Mouse (Mus musculus) hematopoietic stem cell, adult 5-6 weeks (primary cell): ENCODE results near the gene Col13a1. TPM values are rescaled to one million over a fixed set of nuclear protein-coding genes. Genes with fewer than 3 reads are reported as not detected.

Source experiments
- ATAC-seq, 2 experiments: fragments of 125-278 bp in 1 of 2; replicated peaks in 1 of 2; 2 replicates each; pipeline ENCODE4 v1.8.0; 2016 to 2017; ENCODE audit warnings: inconsistent platforms in 2 of 2, mild to moderate bottlenecking in 2 of 2, moderate number of reproducible peaks in 2 of 2, low read depth in 1 of 2, moderate TSS enrichment in 1 of 2; ENCODE audit not compliant: low FRiP score in 2 of 2, poor library complexity in 2 of 2, severe bottlenecking in 2 of 2, insufficient read depth in 1 of 2, low TSS enrichment in 1 of 2
- total RNA-seq: library from RNA; stranded (forward); fragments of 172-1452, 232-1000 nt; gene quantifications from 2 replicates; pipeline ENCODE4 v1.2.3, GENCODE M21; 2017

The Col13a1 gene
- total RNA-seq, 1 experiment from 2014 or later: not detected

DNA sequence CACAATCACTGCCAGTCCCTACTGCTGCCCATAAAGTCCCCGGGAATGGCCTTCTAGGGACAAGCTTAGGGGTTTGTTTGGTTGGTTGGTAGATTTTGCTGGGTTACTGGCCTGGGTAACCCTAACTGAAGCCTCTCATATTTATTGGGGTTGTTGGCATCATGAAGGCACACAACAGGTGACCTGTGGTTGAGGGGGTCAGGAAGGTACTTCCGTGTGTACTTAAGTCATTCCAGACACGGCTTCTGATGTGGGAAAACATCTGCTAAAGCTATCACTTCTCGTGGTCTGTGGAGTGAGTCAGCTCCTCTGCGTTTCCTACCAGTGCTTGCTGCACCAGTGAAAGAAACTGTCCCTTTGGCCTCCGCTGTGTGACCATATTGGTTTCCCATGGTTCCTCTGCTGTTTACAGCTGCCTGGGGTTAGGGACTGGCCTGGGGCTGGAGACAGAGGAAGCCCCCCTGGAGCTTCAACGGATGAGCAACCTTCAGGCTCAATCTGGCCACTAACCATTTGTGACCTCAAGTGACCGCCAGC is 123.7 kb downstream of the Col13a1 start:
- ATAC-seq: peak; percentile 56 to 61

DNA sequence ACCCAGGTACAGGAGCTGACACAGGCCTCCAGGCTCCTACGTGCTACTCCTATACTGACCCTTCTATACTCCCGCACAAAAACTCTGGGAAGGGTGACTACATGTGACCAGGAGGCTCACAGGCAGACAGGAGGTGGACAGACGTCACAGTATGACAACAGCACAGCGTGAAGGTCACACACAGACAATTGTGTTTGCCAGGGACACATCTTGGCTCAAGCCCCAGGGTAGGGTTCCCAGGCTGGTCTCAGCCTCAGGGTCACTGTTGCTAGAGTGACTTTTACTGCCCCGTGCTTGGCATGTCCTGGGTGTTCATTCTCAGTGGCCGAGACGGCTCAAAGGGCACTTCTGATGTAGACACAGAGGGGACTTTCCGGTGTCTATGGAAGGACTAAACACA is 126.1 kb downstream of the Col13a1 start:
- ATAC-seq: no peak

DNA sequence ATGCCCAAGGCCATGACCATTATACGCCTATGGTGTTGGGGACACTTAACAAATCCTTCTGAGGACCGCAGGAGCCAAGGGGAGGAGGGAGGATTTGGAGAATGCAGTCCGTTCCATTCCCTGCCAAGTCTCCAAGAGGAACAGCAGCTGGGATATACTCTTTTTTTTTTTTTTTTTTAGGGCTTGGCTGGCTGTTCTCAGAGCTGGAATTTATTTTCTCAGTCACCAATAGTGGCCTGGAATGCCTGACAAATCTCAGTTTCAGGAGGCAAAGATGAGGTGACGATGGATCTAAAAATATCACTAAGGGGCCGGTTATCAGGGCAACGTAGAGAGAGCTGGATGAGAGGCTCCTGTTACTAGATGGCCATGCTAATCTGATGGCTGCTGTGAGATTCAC is 130.4 kb downstream of the Col13a1 start:
- ATAC-seq: no peak

DNA sequence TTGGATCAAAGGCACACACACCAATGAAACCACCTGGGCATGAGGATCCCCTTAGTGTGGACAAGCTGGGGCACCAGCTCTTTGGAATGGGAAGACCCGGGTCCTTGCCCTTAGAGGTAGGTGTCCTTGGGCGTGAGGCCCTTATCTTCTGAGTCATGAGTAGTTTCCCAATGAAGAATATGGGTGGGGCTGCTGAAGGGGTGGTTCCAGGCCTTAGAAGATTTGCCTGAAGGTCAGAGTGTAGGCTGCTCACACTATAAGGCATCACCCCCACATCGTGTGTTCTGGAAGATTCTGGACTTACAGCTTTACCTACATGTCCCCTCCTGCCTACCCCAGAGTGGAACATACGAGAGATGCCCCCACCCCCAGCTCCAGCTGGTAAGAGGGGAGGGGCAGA is 133.4 kb downstream of the Col13a1 start:
- no peak for ATAC-seq

DNA sequence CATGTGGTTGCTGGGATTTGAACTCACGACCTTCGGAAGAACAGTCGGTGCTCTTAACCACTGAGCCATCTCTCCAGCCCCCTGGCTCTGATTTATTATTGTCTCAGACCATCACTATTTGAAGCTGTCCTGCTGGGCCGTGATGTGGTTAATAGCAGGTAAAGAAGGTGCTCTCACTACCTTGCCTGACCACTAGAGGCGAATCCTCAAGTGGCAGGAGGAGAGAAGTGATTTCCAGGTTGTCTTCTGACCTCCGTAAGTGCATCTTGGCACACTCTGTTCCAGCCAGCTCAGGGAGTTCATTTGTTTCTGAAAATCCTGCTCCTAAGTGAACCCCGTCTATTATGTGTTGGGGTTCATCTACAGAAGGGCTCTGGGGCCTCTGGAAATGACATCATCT is 134.4 kb downstream of the Col13a1 start:
- no peak for ATAC-seq

DNA sequence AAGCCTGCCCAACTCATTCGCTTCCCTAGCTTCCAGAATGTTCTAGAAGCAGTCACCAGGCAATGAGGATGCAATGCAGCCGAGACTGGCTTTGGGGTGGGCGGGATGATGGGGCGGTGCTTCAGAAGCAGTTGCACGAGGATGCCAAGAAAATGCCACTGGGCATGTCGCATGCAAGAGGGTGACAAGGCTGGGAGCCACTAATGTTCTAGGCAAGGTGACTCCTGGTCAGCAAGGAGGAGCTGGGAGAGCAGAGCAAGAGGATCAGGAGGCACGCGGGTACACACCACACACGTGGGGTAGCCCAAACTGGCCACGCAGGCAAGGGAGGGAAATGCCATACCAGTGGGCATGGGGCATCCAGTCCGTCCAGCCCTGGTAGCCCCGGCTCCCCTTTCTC is 136.6 kb downstream of the Col13a1 start:
- ATAC-seq: no peak

DNA sequence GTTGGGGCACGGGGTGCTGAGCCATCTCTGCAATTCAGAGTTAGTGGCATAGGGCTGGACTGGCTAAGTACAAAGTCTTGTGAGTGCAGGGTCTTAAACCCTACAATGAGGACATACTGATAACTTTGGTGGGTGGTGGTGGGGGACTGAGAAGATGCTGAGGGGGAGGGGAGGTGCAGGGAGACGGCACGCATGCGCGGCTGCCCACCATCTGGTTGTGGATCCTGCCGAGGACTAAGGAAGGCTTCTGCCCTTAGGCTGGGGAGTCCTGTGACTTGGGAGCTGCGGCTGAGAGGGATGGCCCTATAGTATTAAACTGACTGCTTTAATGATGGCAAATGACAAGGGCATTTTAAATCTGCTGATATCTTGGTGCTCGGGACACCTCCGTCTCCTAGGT is 139.6 kb downstream of the Col13a1 start:
- no peak for ATAC-seq

DNA sequence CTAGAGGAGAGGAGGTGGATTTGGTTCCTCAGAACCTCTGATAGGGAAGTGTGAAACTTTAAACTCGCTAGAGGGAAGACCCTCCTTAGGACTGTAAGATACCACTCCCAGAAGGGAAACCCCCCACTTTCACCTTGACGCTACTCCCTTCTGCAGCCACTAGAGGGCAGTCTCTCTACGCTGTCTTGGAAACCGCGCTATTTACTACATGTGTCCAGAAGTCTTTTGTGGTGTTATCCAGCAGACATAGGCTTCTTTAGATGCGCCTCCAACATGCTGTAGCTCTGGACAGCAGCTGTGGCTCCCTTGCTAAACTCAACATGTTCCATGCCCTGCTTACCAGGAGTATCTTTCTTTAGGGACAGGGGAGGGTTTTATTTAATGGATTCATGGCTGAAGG is 140.1 kb downstream of the Col13a1 start:
- ATAC-seq: peak; percentile 68 to 76

DNA sequence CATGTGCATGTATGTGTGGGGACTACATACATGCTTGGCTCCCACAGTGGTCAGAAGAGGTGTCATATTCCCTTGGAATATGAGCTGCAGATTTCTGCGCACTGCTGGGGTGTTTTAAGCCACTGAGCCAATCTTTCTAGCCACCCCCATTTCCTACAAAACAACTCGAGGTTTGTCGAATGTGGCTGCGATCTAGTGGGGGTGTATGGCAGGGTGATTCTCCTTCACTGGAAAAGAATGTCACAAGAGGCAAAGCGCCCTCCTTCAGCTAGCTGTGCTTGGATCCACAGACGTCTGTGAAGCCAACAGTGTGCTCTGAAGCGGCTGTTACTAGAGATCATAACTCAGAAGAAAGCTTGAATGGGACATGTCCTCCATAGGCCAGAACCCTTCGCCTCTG is 141.6 kb downstream of the Col13a1 start:
- ATAC-seq: no peak

DNA sequence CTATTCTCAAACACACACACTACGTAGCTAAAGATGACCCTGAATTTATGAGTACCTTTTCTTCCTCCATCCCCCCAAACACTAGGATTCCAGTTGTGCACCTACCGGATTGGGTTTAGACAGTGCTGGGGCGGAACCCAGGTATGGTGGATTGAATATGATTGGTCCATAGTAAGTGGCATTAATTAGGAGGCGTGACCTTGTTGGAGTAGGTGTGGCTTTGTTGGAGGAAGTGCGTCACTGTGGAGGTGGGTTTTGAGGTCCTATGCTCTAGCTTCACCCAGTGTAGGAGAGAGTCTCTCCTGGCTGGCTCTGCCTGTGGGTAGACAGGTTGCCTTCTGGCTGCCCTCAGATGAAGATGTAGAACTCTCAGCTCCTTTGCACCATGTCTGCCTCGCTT is 144.6 kb downstream of the Col13a1 start:
- no peak for ATAC-seq

DNA sequence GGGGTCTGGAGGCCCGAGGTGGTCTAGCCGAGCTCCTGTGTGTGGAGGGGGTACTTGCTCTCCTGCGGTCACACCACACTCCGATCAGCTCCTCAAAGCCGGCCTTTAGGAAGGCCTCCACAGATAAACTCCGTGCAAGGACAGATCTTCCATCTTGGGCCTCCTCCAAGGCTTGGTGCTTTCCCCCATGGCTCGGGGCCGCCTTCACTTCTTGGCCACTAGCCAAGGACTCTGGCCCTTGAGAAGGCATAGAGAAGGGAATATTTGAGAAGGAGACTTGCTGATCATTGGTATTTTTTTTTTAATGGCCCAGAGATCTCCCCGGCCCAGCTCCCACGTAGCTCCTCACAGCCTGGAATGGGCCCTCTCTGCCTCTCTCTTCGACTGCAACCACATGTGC is 146.2 kb downstream of the Col13a1 start:
- no peak for ATAC-seq

DNA sequence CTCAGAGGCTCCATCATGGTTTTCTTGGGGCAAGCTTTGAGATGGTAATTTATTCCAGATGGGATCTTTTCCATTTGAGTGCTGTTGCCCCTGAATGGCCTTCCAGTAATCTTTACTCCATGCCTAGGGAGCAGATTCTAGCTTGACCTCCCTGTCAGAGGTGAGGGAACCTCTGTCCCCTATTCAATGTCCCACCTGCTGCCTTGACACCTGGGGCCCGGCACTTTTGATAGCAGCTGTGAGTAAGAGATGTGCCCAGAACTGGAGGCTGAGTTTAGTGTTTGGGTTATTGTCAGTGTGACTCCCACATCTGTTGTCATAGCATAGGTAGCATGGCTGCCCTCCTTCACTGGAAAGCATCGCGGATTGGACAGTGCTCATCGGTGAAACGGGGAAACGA is 147.2 kb downstream of the Col13a1 start:
- ATAC-seq: no peak

DNA sequence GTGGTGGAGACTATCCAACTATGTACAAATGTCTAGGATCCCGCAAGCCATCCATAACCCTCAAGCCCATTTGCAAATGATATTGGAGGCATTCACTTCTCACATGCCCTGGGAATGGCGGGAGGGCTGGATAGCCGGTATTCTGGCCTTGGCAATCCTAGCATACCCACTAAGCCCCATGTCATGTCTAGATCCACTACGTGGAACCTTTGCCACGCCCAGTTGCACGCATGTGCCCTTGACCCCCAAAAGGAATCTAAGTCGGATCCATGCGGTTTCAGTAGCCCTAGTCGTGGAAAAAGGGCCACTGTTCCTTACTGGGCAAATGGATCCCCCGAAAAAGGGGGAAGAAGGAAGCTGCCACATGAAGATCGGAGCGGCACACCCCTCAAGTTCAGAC is 147.7 kb downstream of the Col13a1 start:
- no peak for ATAC-seq

DNA sequence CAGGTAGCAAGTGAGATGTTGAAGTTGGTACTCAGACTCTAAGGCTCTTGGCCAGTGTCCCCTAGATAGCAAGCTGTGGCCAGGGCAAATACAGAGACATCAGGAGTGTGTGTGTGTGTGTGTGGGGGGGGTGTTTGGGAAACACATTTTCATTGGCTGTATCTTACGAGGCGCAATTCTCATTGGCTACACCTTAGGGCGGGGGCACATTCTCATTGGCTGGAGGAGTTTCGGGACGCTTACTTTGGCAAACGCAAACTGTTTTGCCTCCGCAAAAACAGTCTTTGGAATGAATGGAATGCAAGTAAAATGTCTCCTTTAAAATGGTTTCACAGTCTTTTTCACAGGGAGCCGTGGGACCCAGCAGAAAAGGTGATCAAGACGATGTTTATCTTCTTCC is 148.1 kb downstream of the Col13a1 start:
- ATAC-seq: no peak

DNA sequence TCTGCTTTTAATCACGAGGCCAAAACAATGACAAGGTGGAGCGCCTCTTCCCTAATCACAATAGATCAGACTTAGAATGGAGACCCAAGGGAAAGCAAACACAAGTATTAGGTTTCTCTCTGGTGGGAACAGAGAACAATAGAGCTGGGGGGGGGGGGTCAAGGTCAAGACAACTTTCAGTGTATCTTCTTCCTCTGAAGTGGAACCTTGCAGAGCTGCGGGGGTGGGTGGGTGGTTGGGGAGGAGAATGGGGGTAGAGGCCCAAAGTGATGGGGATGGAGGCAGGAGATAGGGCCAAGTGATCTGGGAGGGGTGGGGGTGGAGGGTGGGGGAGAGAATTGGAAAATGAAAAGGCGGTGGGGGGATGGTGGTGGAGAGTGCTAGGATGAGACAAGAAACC is 149.9 kb downstream of the Col13a1 start:
- ATAC-seq: no peak

DNA sequence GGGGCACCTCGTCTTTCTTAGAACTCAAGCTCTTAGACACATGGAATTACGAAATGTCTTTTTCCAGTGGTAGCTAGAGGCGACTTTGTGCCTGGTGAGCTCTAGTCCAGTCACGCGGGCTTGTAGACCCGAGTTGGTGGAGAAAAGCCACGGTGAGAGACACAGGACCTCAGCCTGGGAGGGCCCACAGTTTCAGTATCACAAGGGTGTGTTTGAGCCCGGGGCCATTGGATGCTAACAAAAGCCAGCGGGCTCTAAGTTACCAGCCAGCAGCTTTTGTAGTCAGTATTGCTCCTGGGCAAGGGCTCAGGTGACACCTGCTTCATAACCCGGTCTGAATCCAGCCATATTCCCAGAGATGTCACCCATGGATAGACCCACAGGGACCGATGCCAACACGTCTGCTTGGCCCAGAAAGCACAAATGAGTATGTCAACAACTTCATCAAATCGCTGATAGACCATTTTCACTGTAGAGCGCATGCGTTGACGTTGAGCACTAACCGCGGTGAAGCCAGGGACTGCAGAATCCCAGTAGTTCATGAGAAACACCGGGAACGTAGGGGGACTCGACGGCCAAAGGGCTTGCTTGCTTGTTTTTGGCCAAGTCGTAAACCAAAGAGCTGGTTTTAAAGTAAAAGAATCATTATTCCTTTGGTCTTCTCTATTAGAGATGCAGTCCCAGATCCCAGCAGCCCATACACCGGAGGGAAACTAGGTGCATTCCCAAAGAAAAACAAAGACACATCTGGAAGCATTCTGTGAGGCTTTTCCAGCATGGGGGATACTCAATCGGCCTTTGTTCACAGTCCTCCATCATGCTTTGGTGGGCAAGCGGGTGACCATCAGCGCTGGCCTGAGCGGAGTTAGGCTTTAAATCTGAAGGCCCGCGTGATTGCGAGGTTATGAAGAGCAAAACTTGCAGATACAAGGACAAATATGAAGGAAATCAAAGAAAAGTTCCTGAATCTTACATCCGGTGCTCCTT is 150.7 kb downstream of the Col13a1 start:
- ATAC-seq: no peak

DNA sequence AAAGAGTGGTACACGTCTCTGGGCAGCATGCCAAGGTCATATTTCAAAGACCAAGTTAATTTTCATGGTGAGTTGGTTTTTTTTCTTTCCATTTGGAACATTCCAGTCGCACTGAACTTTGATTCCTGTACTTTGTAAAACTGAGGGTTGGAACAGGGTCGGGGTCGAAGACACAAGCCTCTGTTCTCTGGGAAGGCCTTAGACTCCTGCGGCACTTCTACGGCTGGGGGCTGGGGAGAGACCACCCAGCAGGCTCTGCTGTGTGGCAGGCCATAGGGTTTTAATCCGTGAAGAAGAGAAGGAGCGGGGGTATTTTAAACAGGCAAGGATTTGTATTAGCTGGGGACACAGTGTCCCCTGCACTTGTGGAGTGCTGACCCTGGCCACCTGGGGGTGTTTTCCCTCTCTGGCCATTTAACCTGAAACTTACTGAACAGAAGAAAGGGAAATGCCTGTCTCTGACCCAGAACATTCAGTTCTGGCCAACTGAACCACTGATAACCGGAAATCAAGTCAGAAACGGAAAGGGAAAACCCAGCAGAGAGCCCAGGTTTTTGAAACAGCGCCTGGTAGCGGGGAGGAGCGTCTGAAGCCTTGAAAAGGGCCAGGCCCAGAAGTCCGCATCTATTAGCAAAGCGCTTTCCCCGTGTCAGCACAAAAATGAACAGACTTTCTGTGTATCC is 152.0 kb downstream of the Col13a1 start:
- ATAC-seq: no peak

DNA sequence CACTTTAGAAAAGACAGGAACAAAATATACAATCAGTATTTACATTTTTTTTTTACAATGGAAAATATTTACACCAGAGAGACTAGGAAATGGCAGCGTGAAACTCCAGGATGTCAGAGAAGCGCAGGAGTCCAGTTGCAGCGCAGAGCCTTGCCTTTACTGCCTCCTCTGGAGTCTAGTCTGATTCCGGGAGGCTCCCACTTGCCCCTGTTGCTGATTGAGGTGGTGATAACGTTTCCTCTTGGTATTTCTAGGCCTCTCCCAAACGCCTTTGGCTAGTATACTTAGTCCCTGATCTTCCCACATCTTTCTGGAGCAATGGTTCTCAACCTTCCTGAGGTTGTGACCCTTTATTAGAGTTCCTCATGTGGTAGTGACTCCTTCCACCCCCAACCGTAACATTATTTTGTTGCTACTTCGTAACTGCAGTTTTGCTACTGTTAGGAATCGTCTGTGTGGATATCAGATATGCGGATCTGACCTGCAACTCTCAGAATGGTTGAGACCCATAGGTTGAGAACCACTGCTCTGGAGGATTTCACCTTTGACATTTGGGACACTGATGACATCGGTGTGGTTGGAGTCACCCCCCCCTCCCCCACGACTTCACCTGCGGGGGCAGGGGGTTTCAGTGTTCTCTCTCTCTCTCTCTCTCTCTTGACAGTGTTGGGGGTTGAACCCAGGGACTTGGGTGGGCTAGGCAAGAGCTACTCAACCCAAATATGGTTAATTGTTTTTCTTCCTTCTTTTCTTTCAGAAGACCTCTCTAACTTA is 152.7 kb downstream of the Col13a1 start:
- no peak for ATAC-seq
